Mouse (Mus musculus): ENCODE measurements around the gene Lmntd2. TPM values are rescaled to one million over a fixed set of nuclear protein-coding genes. Genes with fewer than 3 reads are reported as not detected.
A peak's percentile ranks its signal among the peaks of the same experiment; 100 is the strongest.

Gene Lmntd2
- polyA plus RNA-seq, 1 experiment, result 6.6 TPM

DNA sequence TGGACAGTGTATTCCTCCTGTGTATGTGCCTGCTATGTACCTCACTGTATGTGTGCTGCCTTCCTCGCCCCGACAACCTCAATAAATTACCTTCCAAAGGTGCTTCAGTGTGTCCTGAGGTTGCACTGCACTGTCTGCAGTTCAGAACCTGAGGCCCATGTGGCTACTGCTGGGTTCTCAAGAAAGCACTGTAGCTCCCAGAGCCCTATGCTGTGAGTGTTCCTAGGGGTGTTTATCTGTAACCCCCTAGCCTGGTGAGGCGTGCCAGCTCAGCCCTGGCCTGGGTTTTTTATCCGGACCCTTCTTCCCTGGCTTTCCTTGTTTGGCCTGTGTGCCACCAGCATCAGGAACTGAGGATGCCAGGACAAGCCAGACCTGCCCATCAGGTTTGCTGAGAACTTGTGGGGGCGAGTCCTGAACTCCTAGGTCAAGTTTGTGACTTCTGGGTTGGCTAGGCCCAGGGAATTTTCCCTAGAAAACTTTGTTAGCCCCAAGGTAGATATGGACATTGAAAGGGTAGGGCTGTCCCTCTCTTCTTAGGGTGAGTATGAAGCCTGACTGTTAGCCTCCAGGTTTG, 4.8 kb upstream of the Lmntd2 start:
- no peaks in the 10 kb centered on the region for H3K9me3 ChIP-seq (replicated peaks; ENCODE audit: control insufficient read depth, insufficient read depth, low read length, poor library complexity, severe bottlenecking)
- H3K4me1 ChIP-seq (ENCODE audit: control insufficient read depth, insufficient read depth, low read length), result peaks cover 6% of the 10 kb centered on the region
- no peak overlapping the region for H3K4me3 ChIP-seq (ENCODE audit: low read depth, low read length)
- no peak for TF ChIP-seq EP300 (IDR thresholded peaks at IDR 0.05; ENCODE audit: insufficient read depth, low read depth, low read length)
- peak overlapping the region; percentile 43; the same call in 1 of the 2 replicates for H3K27ac ChIP-seq (ENCODE audit: insufficient read depth, low read length)
- no peaks in the 10 kb centered on the region for H3K27me3 ChIP-seq (ENCODE audit: control insufficient read depth, insufficient read depth, low read length, poor library complexity, severe bottlenecking)
- H3K36me3 ChIP-seq (ENCODE audit: control insufficient read depth, insufficient read depth, low read length, poor library complexity, severe bottlenecking), result 0 out of 2 replicates have a peak, but pooled peaks cover 5% of the 10 kb centered on the region
- no peak overlapping the region for H3K9ac ChIP-seq (ENCODE audit: low read depth, poor library complexity, severe bottlenecking)

DNA sequence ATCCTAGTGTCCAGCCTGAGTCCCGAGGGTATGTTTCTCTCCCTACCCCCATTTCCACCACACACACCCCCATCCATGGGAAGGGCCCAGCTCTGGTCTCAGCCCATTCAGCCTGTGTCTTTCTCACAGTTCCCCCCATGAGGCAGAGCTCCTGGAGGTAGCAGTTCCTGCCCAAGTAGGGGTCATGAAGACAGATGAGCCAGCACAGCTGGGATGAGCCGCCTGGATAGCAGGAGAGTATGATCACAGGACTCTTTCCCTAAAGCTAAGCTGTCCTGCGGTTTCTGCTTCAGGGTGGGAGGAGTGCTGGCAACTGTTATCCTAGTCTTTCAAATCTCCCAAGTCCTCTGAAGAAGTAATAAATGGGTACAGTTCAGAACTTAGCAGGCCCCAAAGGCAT, 4.3 kb upstream of the Lmntd2 start:
- H3K36me3 ChIP-seq (ENCODE audit: control insufficient read depth, insufficient read depth, low read length, poor library complexity, severe bottlenecking), result 0 out of 2 replicates have a peak, but pooled peaks cover 5% of the 10 kb centered on the region
- no peak overlapping the region for H3K4me3 ChIP-seq (ENCODE audit: low read depth, low read length)
- peaks cover 8% of the 10 kb centered on the region for H3K4me1 ChIP-seq (ENCODE audit: control insufficient read depth, insufficient read depth, low read length)
- TF ChIP-seq CTCF (IDR thresholded peaks at IDR 0.05; ENCODE audit: low read depth, low read length) (no peak), EP300 (IDR thresholded peaks at IDR 0.05; ENCODE audit: insufficient read depth, low read depth, low read length) (no peak), POLR2A (IDR thresholded peaks at IDR 0.05; ENCODE audit: insufficient read depth, low read length) (no peak)
- H3K9ac ChIP-seq (ENCODE audit: low read depth, poor library complexity, severe bottlenecking), result no peak overlapping the region
- no peaks in the 10 kb centered on the region for H3K27me3 ChIP-seq (ENCODE audit: control insufficient read depth, insufficient read depth, low read length, poor library complexity, severe bottlenecking)
- no peak overlapping the region for H3K27ac ChIP-seq (ENCODE audit: insufficient read depth, low read length)
- H3K9me3 ChIP-seq (replicated peaks; ENCODE audit: control insufficient read depth, insufficient read depth, low read length, poor library complexity, severe bottlenecking), result no peaks in the 10 kb centered on the region

DNA sequence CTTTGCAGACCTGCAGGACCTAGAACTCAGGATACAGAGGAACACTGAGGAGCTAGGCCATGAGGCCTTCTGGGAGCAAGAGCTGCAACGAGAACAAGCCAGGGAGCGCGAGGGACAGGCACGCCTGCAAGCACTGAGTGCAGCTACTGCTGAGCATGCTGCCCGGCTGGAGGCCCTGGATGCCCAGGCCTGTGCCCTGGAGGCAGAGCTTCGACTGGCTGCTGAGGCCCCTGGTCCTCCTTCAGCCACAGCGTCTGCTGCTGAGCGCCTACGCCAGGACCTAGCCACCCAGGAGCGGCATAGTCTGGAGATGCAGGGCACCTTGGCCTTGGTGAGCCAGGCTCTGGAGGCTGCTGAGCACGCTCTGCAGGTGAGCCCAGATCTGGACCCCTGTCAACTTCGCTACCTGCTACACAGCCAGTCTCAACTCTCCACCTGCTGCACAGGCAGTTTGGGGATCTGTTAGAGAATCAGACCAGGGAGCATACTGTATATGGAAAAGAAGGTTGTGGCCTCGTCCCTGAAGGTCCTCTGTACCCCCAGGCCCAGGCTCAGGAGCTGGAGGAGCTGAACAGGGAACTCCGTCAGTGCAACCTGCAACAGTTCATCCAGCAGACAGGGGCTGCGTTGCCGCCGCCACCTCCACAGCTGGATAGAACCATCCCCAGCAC, 3.6 kb upstream of the Lmntd2 start:
- no peaks in the 10 kb centered on the region for H3K27me3 ChIP-seq (ENCODE audit: control insufficient read depth, insufficient read depth, low read length, poor library complexity, severe bottlenecking)
- 0 out of 2 replicates have a peak, but pooled peaks cover 5% of the 10 kb centered on the region for H3K36me3 ChIP-seq (ENCODE audit: control insufficient read depth, insufficient read depth, low read length, poor library complexity, severe bottlenecking)
- H3K4me3 ChIP-seq (ENCODE audit: low read depth, low read length), result no peak overlapping the region
- peaks cover 10% of the 10 kb centered on the region for H3K4me1 ChIP-seq (ENCODE audit: control insufficient read depth, insufficient read depth, low read length)
- H3K9me3 ChIP-seq (replicated peaks; ENCODE audit: control insufficient read depth, insufficient read depth, low read length, poor library complexity, severe bottlenecking), result no peaks in the 10 kb centered on the region
- TF ChIP-seq CTCF (IDR thresholded peaks at IDR 0.05; ENCODE audit: low read depth, low read length) (no peak), EP300 (IDR thresholded peaks at IDR 0.05; ENCODE audit: insufficient read depth, low read depth, low read length) (no peak), POLR2A (IDR thresholded peaks at IDR 0.05; ENCODE audit: insufficient read depth, low read length) (no peak)
- H3K27ac ChIP-seq (ENCODE audit: insufficient read depth, low read length), result no peak overlapping the region
- H3K9ac ChIP-seq (ENCODE audit: low read depth, poor library complexity, severe bottlenecking), result no peak overlapping the region

DNA sequence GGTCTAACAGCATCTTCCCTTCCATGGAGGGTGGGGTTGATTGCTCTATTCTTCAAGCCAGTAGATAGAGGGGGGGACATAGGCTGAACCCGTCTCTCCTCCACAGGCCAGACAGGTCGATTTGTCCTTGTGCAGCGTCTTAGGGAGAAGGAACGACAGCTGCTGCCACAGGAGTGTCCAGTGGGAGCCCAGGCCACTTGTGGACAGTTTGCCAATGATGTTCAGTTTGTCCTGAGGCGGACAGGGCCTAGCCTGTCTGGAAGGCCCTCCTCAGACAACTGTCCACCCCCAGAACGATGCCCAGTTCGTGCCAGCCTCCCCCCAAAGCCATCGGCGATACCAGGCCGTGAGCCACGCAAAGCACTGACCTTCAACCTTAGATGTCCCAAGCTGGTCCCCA, 3.0 kb upstream of the Lmntd2 start:
- Histone ChIP-seq H3K9ac (ENCODE audit: low read depth, poor library complexity, severe bottlenecking) (0 out of 2 replicates have a peak overlapping the region, but pooled peaks have one; percentile 50), H3K36me3 (ENCODE audit: control insufficient read depth, insufficient read depth, low read length, poor library complexity, severe bottlenecking) (0 out of 2 replicates have a peak, but pooled peaks cover 5% of the 10 kb centered on the region), H3K4me3 (ENCODE audit: low read depth, low read length) (peak overlapping the region; percentile 90), H3K27ac (ENCODE audit: insufficient read depth, low read length) (no peak overlapping the region), H3K27me3 (ENCODE audit: control insufficient read depth, insufficient read depth, low read length, poor library complexity, severe bottlenecking) (no peaks in the 10 kb centered on the region), H3K4me1 (ENCODE audit: control insufficient read depth, insufficient read depth, low read length) (peaks cover 10% of the 10 kb centered on the region), H3K9me3 (replicated peaks; ENCODE audit: control insufficient read depth, insufficient read depth, low read length, poor library complexity, severe bottlenecking) (no peaks in the 10 kb centered on the region)
- TF ChIP-seq EP300 (IDR thresholded peaks at IDR 0.05; ENCODE audit: insufficient read depth, low read depth, low read length) (no peak), POLR2A (IDR thresholded peaks at IDR 0.05; ENCODE audit: insufficient read depth, low read length) (no peak), CTCF (IDR thresholded peaks at IDR 0.05; ENCODE audit: low read depth, low read length) (no peak)

DNA sequence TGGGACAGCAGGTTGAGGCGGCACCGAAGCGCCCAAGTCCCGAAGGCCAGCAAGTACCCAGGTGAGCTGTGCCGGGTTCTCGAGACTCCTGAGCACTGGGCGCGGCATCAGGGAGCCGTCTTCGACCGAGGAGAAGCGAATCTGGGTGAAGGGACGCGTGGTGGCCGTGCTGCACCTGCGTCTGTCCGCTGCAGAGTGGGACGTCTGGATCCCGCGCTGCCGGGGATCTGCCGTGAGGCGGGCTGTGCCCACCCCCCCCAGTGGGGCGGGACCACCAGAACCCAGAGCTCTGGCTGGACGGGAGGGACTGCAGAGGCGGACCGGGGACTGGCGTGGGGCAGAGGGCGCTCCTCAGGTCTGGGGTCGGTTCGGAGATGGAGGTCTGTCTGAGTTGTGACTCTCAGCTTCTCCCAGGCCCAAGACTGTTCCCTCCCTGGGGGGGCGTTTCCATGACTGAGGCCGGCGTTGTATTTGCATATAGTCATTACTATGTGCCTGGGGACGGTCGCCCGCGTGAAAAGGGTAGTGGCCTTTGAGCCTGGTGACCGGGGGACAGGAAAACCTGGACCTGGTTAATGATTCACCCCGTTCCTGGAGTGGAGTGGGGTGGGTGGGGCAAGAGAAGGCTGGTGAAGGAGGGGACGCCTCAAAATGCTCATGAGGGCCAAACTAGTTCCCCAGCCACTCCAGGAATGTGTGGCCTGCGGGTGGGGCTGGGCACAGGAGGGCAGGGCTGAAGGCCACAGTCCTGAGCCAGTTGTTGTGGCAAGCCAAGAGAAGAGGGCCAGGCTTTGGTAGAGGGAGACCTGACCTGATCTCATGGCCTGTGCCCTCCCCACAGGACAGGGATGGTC, 2.2 kb upstream of the Lmntd2 start:
- Histone ChIP-seq H3K4me1 (ENCODE audit: control insufficient read depth, insufficient read depth, low read length) (peaks cover 10% of the 10 kb centered on the region), H3K36me3 (ENCODE audit: control insufficient read depth, insufficient read depth, low read length, poor library complexity, severe bottlenecking) (0 out of 2 replicates have a peak, but pooled peaks cover 5% of the 10 kb centered on the region), H3K9ac (ENCODE audit: low read depth, poor library complexity, severe bottlenecking) (peak overlapping the region; percentile 50), H3K27me3 (ENCODE audit: control insufficient read depth, insufficient read depth, low read length, poor library complexity, severe bottlenecking) (no peaks in the 10 kb centered on the region), H3K9me3 (replicated peaks; ENCODE audit: control insufficient read depth, insufficient read depth, low read length, poor library complexity, severe bottlenecking) (no peaks in the 10 kb centered on the region), H3K4me3 (ENCODE audit: low read depth, low read length) (peak overlapping the region; percentile 90), H3K27ac (ENCODE audit: insufficient read depth, low read length) (peak overlapping the region; percentile 37; the same call in 1 of the 2 replicates)
- TF ChIP-seq EP300 (IDR thresholded peaks at IDR 0.05; ENCODE audit: insufficient read depth, low read depth, low read length) (no peak), POLR2A (IDR thresholded peaks at IDR 0.05; ENCODE audit: insufficient read depth, low read length) (peak; percentile 22)
